15 mouse cellular contexts compared by ENCODE assay signal in the genomic region with DNA sequence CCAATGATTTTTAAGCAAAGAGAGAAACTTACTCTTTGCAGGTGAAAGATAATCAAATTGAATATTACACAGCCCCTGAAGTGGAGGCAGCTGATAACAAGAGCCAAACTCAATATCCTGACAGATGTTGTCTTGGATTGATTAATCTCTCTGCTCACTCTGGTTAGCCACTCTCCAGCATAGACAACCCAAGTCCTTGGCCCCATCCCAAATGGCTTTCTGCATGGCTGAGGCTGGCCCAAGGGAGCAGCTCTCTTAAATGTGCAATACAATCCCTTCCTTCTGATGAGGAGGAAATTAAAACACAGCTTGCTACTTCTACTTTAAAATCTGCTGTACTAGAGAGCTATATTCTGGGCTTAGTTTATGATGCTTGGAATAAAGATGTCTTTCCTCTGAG.
DNase-seq lines count a peak whose midpoint lies in the region; ATAC-seq lines count a peak whose summit lies in the region.
"Had no signal": no experiment of that assay in that cellular context is flagged by ENCODE, and none has a peak within 500 bp of the region (broad histone marks: within the 10 kb centered on the region; RNA-seq: fewer than 3 reads in every experiment).

No protein-coding gene starts in this region.

- H3K27me3 ChIP-seq in heart, embryonic 12.5 days (replicated peaks) = no peaks in the 10 kb centered on the region
- no peaks in the 10 kb centered on the region for H3K27me3 ChIP-seq in neural tube, embryonic 14.5 days (ENCODE audit: control insufficient read depth, insufficient read depth, low read length)
- H3K27me3 ChIP-seq in embryonic facial prominence, embryonic 14.5 days (replicated peaks; ENCODE audit: control insufficient read depth, insufficient read depth, low read length) = no peaks in the 10 kb centered on the region
- no peaks in the 10 kb centered on the region for H3K27me3 ChIP-seq in intestine, embryonic 16.5 days (replicated peaks; ENCODE audit: control insufficient read depth, insufficient read depth, low read length)
- H3K27me3 ChIP-seq: heart, embryonic 15.5 days; liver, embryonic 13.5 days; midbrain, embryonic 12.5 days; neural tube, embryonic 12.5 days had no signal

- H3K36me3 ChIP-seq in heart, embryonic 12.5 days = no peaks in the 10 kb centered on the region
- H3K36me3 ChIP-seq in neural tube, embryonic 14.5 days (ENCODE audit: control insufficient read depth, insufficient read depth, low read length) = no peaks in the 10 kb centered on the region
- no peaks in the 10 kb centered on the region for H3K36me3 ChIP-seq in embryonic facial prominence, embryonic 14.5 days (ENCODE audit: control insufficient read depth, insufficient read depth, low read length)
- H3K36me3 ChIP-seq in intestine, embryonic 16.5 days (ENCODE audit: control insufficient read depth, insufficient read depth, low read length) = no peaks in the 10 kb centered on the region
- H3K36me3 ChIP-seq: heart, embryonic 15.5 days; liver, embryonic 13.5 days; midbrain, embryonic 12.5 days; neural tube, embryonic 12.5 days had no signal

- peak; percentile 94 for DNase-seq in heart, adult 11 months
- DNase-seq in neural tube, embryonic 10.5 days (ENCODE audit: extremely low spot score, low spot score) = no peak
- DNase-seq in embryonic facial prominence, embryonic 14.5 days (ENCODE audit: low spot score) = peak; percentile 51
- DNase-seq in adrenal gland, adult (ENCODE audit: inconsistent age in 2 of 2, low spot score in 1 of 2) = no peak
- no peak for DNase-seq in right cerebral cortex, adult 2 months (ENCODE audit: low spot score in 2 of 2)
- DNase-seq: B cell, adult 2 months; liver, embryonic 13.5 days; lung, postnatal 14 days had no signal

- no peak overlapping the region for H3K27ac ChIP-seq in heart, embryonic 12.5 days (ENCODE audit: poor library complexity, severe bottlenecking)
- no peak overlapping the region for H3K27ac ChIP-seq in neural tube, embryonic 14.5 days (ENCODE audit: low read depth, low read length)
- no peak overlapping the region for H3K27ac ChIP-seq in embryonic facial prominence, embryonic 14.5 days (replicated peaks; ENCODE audit: low read depth, low read length)
- H3K27ac ChIP-seq in intestine, embryonic 16.5 days (ENCODE audit: low read length) = no peak overlapping the region
- H3K27ac ChIP-seq: heart, embryonic 15.5 days; liver, embryonic 13.5 days; midbrain, embryonic 12.5 days; neural tube, embryonic 12.5 days had no signal

- H3K4me2 ChIP-seq in heart, embryonic 12.5 days = no peak overlapping the region
- H3K4me2 ChIP-seq in neural tube, embryonic 14.5 days (ENCODE audit: low read depth, low read length) = no peak overlapping the region
- no peak overlapping the region for H3K4me2 ChIP-seq in embryonic facial prominence, embryonic 14.5 days (ENCODE audit: low read depth, low read length)
- no peak overlapping the region for H3K4me2 ChIP-seq in intestine, embryonic 16.5 days (ENCODE audit: low read depth, low read length)
- H3K4me2 ChIP-seq: heart, embryonic 15.5 days; liver, embryonic 13.5 days; midbrain, embryonic 12.5 days; neural tube, embryonic 12.5 days had no signal

- no peaks in the 10 kb centered on the region for H3K4me1 ChIP-seq in heart, embryonic 12.5 days (replicated peaks)
- H3K4me1 ChIP-seq in neural tube, embryonic 14.5 days (ENCODE audit: control insufficient read depth, insufficient read depth, low read length) = peaks cover 5% of the 10 kb centered on the region
- H3K4me1 ChIP-seq in embryonic facial prominence, embryonic 14.5 days (ENCODE audit: control insufficient read depth, insufficient read depth, low read length) = no peaks in the 10 kb centered on the region
- H3K4me1 ChIP-seq in intestine, embryonic 16.5 days (ENCODE audit: control insufficient read depth, insufficient read depth, low read length) = no peaks in the 10 kb centered on the region
- H3K4me1 ChIP-seq: heart, embryonic 15.5 days; liver, embryonic 13.5 days had no signal

- no peak for ATAC-seq in heart, embryonic 12.5 days (ENCODE audit: insufficient number of reproducible peaks, low FRiP score)
- peak; percentile 54; the same call in 1 of the 2 replicates for ATAC-seq in neural tube, embryonic 14.5 days (ENCODE audit: low read depth)
- ATAC-seq in embryonic facial prominence, embryonic 14.5 days (ENCODE audit: low read depth) = peak; percentile 22; the same call in 1 of the 2 replicates
- no peak for ATAC-seq in intestine, embryonic 16.5 days
- ATAC-seq: intestine, postnatal 0 days had no signal

- H3K9me3 ChIP-seq in heart, embryonic 12.5 days (replicated peaks) = no peaks in the 10 kb centered on the region
- H3K9me3 ChIP-seq in neural tube, embryonic 14.5 days (ENCODE audit: control insufficient read depth, low read length) = no peaks in the 10 kb centered on the region
- no peaks in the 10 kb centered on the region for H3K9me3 ChIP-seq in embryonic facial prominence, embryonic 14.5 days (ENCODE audit: control insufficient read depth, low read length)
- H3K9me3 ChIP-seq in intestine, embryonic 16.5 days (ENCODE audit: control insufficient read depth, low read length) = no peaks in the 10 kb centered on the region
- H3K9me3 ChIP-seq: heart, embryonic 15.5 days; liver, embryonic 13.5 days; midbrain, embryonic 12.5 days; neural tube, embryonic 12.5 days had no signal

- no peak overlapping the region for H3K9ac ChIP-seq in heart, embryonic 12.5 days
- no peak overlapping the region for H3K9ac ChIP-seq in neural tube, embryonic 14.5 days (replicated peaks; ENCODE audit: low read depth, low read length)
- no peak overlapping the region for H3K9ac ChIP-seq in embryonic facial prominence, embryonic 14.5 days (ENCODE audit: low read depth, low read length)
- H3K9ac ChIP-seq in intestine, embryonic 16.5 days (ENCODE audit: low read depth, low read length) = no peak overlapping the region
- H3K9ac ChIP-seq: heart, embryonic 15.5 days; liver, embryonic 13.5 days; midbrain, embryonic 12.5 days; neural tube, embryonic 12.5 days had no signal

- no peak overlapping the region for H3K4me3 ChIP-seq in heart, embryonic 12.5 days
- no peak overlapping the region for H3K4me3 ChIP-seq in neural tube, embryonic 14.5 days (ENCODE audit: low read depth, low read length)
- H3K4me3 ChIP-seq in embryonic facial prominence, embryonic 14.5 days (ENCODE audit: low read depth, low read length) = no peak overlapping the region
- H3K4me3 ChIP-seq in intestine, embryonic 16.5 days (ENCODE audit: low read length) = no peak overlapping the region
- H3K4me3 ChIP-seq: heart, embryonic 15.5 days; liver, embryonic 13.5 days; midbrain, embryonic 12.5 days; neural tube, embryonic 12.5 days had no signal

Comparison
In these comparisons a context has a peak if more than half of its experiments do, and no peak if none do; other contexts are left out.
1. DNase-seq: peak in heart, adult 11 months (single experiment) and embryonic facial prominence, embryonic 14.5 days (single experiment); none in neural tube, embryonic 10.5 days (single experiment), adrenal gland, adult (0 of 2) and right cerebral cortex, adult 2 months (0 of 2).
2. ATAC-seq: peak in neural tube, embryonic 14.5 days (single experiment) and embryonic facial prominence, embryonic 14.5 days (single experiment); none in heart, embryonic 12.5 days (single experiment) and intestine, embryonic 16.5 days (single experiment).